Mouse (Mus musculus) lung, postnatal 0 days (tissue): ENCODE results near the gene Lrfn4.
A peak's percentile ranks its signal among the peaks of the same experiment; 100 is the strongest.

ENCODE experiments used
- CTCF ChIP-seq: IDR thresholded peaks from 2 replicates; pipeline ENCODE4 v1.5.1; 2016; ENCODE audit warnings: antibody characterized with exemption, mild to moderate bottlenecking
- EP300 ChIP-seq: IDR thresholded peaks from 2 replicates; pipeline ENCODE4 v1.6.1; 2016; ENCODE audit warnings: antibody characterized with exemption, mild to moderate bottlenecking, control low read depth

GRCm38 (mm10) chr19:4589081-4589480 lies 26.4 kb downstream of the Lrfn4 start:
- TF ChIP-seq CTCF (peak; percentile 61), EP300 (no peak)
